Mouse (Mus musculus): ENCODE measurements around the gene C1qc.
A peak's percentile ranks its signal among the peaks of the same experiment; 100 is the strongest.

C1qc gene

GRCm38 (mm10) chr4:136895861-136896260, 3.0 kb upstream of the C1qc start:
- DNase-seq (ENCODE audit: low read depth, low spot score): no peak

- DNase-seq (ENCODE audit: low read depth, low spot score): no peak
These were observed 2.0 kb upstream of the C1qc start for GRCm38 (mm10) chr4:136894821-136895220.

DNA sequence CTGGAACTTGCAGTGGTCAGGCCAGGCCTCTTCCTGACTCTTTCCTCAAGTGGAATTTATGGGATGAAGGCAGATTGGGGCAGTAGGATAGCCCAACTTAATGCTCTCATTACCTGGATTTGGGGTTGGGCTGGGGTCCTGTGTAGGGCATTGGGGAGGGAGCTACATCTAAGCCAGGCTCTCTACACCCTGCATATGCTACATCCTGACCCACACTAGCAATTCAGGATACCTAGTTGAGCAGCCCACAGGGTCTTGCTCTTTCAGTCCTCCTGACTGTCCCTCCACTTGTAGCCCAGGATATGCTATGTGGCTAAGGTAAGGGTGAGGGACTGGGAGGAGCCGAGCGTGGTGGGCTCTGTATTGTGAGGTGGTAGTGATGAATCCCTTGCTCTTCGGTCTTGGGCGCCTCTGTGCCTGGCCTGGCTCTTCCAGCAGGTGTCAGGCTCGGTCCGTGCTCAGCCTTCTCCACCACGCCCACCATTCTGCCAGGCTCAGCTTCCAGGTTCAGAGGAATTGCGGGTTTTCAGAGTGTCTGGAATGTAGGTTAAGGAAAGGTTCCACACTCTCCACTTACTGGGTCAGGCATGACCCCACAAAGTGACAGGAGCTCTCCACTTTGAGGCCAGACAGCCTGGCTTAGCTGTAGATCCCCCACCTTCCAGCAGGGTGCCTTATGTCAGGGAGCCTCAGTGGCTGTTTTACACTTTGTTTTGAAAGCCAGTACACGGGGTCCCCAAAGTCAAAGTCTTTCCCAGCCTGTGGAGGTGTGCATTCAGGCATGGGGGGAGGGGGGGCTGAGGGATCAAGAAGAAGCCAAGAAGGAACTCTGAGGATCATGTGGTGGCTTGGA, 1.1 kb upstream of the C1qc start:
- peak; percentile 56 for DNase-seq (ENCODE audit: low read depth, low spot score)

GRCm38 (mm10) chr4:136892371-136892770, 494 bp downstream of the C1qc start:
- DNase-seq (ENCODE audit: low read depth, low spot score): no peak

DNA sequence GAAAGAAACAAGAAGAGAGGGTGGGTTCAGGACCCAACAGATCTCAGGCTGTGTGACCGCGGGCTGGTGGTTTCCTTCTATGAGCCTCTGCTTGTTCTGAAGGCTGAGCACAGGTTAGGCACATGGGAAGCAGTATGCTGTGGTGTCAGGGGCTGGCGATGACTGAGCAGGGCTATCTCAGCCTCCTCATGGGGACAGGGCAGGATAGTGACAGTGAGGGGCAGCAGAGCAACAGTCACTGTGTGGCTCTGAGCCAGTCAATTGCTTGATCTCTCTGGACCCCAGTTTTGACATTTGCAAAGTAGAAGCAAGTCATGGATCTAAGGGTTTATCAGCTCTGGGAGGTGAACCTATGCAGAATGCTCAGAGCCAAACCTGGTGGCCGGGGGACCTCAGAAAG, 1.8 kb downstream of the C1qc start:
- no peak for DNase-seq (ENCODE audit: low read depth, low spot score)

DNA sequence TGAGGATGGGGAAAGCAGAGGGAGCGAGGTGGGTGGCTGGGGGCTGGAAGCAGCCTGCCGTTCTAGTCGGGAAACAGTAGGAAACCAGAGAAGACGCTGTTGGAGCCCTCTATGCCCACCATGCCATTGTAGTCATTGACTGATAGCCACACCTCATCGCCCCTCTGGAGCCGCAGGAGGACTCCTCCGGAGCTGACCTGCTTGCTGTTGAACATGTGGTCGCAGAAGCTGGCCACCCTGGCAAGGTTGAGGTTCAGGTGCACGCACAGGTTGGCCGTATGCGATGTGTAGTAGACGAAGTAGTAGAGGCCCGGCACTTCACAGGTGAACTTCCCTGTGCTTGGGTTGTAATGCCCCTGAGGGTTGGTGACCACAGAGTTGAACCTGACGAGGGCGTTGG, 2.9 kb downstream of the C1qc start:
- DNase-seq (ENCODE audit: low read depth, low spot score): no peak

DNA sequence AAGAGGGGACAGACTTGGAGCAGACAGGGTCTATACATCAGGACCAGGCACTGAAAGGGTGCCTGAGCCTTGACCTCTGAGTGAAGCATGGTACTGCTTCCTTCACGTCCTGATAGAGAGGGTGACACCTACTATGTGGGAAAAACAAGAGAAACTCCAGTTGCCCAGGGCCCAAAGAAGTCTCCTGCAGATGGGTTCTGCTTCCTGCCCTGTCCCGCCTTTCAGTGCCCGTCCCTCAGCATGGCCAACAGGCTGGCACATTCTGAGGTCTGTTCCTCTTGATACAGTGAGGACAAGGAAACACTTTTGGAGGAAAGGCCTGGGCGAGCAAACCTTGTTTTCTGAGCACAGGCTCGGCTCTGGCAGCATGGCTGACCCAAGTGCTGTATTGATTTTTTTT, 5.2 kb downstream of the C1qc start:
- DNase-seq (ENCODE audit: low read depth, low spot score): no peak

- no peak for DNase-seq (ENCODE audit: low read depth, low spot score)
These were observed 6.8 kb downstream of the C1qc start, which contains the start of gene C1qb for GRCm38 (mm10) chr4:136886101-136886500. Gene C1qb, minus strand, starts transcription at chr4:136886187.

DNA sequence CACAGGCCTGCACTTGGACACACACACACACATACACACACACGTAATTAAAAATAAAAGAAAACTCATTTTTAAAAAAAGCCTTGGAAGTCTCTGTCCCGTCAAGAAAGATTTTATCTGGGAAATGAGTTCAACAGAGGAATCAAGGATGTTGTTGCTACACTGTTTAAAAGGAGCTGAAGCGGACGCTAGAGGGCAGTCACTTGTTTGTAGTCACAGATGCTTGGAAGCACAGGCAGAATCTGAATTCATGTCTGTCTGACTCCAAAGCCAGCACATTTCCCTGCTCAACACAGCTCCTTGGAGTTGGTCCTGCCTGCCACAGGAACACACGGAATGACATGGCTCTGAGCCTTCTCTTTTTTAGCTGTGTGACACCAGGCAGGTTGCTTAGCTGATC, 14.3 kb downstream of the C1qc start:
- DNase-seq (ENCODE audit: low read depth, low spot score): no peak

DNA sequence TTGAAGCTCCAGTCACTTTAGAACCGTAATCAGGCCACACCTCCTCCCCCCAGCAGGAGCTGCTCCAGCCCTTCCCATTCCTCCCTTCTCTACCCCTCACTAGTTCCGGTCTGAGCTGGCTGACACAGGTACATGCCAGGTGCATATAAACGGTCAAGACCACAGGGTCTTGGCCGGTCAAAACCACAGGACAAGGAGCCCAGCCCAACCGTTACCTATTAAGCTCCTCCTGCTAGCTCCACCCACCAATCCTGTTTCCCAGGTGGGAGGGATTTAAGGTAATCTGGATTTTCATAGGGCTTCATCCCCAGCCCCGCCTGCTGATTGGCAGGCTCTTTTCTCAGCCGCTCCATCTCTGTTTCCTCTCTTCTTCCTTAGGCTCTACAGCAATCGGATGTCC, 14.7 kb downstream of the C1qc start:
- no peak for DNase-seq (ENCODE audit: low read depth, low spot score)

DNA sequence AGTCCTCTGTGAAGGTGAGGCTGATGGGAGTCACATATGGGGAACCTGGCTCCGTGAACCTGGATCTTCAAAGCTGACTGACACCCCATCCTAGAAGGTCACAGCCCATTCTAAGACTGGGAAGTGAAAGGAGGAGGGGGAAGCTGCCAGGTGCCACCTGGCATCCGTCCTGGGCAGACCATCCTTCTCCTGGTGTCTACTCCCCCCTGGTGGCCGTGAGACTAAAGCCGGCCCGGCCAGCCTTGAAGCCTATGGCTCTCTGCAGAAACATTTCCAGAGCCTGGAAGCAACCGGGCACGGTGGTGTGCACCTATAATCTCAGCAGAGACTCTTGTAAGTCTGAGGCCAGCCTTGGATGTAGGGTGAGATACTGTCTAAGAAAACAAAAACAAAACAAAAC, 15.9 kb downstream of the C1qc start:
- peak; percentile 72 for DNase-seq (ENCODE audit: low read depth, low spot score)

DNA sequence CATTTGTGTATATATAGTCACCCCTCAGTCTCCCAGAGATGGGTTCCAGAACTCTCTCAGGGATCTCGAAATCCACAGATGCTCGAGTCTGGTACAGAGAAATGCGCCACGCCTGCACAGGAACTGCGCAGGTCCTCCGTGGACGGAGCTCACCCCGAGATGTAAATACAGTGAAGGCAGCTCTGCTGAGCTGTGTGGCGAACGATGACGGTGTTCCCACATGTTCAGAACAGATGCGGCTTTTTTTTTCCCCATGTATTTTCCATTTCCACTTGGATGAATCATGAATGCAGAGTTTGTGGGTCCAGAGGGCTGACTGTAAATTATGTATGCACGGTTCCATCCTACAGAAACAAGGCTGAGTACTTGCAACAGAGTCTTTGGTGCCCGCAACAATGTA, 17.9 kb downstream of the C1qc start:
- no peak for DNase-seq (ENCODE audit: low read depth, low spot score)

DNA sequence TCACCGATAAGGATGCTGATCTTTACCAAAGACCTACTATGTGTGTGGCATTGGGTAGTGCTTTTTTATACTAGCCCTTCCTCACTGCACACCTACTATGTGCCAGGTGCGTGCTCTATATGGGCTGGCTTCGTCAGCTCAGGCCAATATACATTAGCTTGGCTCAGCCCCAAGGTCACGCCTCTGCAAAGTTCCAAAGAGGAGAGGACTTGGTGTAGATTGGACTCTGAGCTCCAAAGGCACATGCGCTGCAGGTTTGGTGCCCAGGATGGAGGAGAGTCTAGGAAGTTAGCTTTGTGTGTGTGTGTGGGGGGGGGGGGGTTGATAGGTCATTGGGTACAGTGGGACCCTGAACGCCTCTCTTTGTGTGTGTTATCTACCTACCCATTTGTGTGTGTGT, 24.5 kb downstream of the C1qc start:
- DNase-seq (ENCODE audit: low read depth, low spot score): no peak

GRCm38 (mm10) chr4:136867690-136868345, 25.0 kb downstream of the C1qc start:
- no peak for DNase-seq (ENCODE audit: low read depth, low spot score)

DNA sequence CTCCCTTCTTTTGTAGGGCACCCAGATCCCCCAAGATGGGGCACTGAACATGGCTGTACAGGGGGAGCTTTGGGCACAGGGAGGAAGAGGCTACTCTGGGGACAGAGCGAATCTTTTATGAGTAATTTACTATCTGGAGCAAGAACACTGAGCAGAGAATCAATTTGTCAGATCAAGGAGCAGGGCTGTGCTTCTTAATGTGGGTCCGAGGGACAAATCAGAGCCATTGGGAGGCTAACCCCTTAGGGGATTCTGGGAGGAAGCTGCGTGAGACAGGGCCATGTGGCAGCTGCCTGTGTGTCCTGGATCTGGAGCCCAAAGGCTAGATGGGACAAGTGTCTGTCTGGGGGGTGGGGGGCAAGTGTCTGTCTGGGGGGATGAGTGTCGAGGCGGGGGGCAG, 27.3 kb downstream of the C1qc start:
- no peak for DNase-seq (ENCODE audit: low read depth, low spot score)

- no peak for DNase-seq (ENCODE audit: low read depth, low spot score)
These were observed 28.0 kb downstream of the C1qc start for GRCm38 (mm10) chr4:136864751-136865470.

DNA sequence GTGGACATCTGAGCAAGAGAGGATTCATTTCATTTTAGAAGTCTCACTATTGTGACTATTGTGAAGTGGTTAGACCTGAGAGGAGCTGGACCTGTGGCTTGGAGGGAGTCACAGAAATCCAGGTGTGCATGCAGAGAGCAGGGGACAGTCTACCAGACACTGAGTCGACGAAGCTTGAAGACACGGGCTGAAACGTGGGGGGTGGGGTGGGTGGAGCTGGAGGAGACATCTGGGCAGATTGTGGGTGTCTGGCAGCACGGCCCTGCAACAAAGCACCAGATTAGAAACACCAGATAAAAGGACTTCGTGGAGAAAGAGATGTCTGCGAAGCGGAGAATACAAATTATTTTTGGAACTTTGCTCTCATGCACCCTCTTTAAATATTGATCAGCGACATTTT, 29.3 kb downstream of the C1qc start:
- DNase-seq (ENCODE audit: low read depth, low spot score): no peak

DNA sequence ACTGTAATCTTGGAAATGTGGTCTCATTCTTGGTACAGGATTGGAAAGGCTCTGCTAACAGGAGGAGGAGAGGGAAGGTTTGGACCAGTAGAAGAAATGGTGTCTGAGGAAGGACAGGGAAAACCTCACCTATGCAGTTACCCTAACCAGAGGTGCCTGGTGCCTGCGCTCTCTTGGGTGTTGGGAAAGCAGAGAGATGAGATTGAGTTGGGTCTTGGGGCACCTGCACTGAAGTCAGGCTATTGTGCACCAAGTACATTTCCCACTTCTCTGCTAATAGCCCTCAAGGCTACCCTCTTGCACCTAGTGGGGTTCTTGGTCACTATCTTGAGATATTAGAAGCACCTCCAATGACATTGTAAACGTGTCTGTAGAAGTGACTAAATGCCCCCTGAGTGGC, 30.5 kb downstream of the C1qc start:
- DNase-seq (ENCODE audit: low read depth, low spot score): no peak

DNA sequence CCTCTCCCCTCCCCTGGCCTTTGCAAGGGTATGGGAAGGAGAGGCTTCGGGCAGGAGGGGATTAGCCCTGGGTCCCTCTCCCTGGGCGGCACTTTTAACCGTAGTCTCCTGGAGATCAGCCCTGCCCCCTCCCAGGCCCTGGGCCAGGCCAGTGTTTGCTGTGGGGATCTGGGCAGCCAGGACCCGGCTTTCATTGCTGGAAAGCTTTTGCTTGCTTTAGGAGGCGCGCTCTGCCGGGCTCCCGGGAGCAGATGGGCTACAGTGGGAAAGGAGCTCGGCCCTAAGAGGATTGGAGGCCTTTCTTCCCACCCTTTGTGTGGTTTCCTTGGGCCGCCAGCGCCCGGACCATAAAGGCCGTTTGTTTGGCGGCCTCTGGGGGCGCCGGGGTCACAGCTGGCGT, 31.1 kb downstream of the C1qc start:
- peak; percentile 71 for DNase-seq (ENCODE audit: low read depth, low spot score)

GRCm38 (mm10) chr4:136860022-136860421, 32.8 kb downstream of the C1qc start:
- no peak for DNase-seq (ENCODE audit: low read depth, low spot score)

DNA sequence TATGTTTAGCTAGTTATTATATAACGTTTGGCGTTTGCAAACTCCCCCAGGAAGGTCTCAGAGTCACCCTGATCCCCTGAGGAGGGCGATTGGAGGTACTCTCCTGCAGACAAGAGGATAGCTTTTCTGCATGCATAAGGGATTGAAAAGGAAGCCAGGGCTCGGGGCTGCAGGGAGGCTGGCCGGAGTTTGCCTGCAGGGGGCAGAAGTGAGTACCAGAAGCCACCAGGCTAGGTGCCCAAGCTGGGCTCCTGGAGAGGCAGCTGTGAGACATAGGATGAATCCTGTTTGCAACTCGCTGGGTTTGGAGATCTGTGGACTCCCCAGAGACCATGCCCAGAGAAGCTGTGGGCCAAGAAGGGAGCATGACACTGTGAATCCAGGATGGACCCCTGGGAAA, 37.8 kb downstream of the C1qc start:
- DNase-seq (ENCODE audit: low read depth, low spot score): no peak

DNA sequence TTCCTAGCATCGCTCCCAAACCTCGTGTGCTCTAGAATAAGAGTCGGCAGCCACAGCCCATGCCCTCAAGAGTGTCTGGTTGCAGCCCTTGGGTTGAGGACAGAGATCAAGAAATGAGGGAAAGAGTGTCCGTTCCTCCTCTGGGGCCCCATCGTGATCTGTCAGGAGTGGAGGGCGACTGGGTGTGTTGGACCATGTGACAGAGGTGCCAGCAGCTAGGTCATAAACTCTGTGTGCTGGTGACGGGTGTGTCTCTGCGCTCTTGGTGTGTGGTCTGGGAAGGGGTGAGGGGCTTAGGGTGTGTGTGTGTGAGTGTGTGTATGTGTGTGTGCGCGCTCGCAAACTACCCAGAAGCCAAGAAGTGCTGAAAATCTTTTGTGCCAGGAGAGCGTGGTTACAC, 39.9 kb downstream of the C1qc start:
- no peak for DNase-seq (ENCODE audit: low read depth, low spot score)

DNA sequence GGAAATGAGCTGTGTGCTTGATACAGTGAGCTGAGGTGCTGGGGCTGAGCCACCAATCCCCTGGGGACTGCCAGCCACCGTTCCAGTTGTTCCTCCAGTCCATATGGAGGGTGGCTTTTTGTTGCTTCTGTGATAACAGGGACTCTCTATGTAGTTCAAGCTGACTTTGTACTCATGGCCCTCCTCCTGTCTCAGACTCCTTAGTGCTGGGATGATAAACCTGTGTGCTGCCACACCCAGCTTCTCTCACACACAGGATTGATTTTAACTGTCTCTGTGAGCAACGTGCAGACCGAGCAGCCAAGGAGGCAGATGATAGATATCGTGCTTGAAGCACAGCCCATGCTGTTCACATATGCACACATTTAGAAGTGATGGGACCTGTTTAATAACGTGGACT, 40.7 kb downstream of the C1qc start:
- DNase-seq (ENCODE audit: low read depth, low spot score): no peak
